Comparison of ENCODE assay signal across 21 mouse cellular contexts in the genomic region with DNA sequence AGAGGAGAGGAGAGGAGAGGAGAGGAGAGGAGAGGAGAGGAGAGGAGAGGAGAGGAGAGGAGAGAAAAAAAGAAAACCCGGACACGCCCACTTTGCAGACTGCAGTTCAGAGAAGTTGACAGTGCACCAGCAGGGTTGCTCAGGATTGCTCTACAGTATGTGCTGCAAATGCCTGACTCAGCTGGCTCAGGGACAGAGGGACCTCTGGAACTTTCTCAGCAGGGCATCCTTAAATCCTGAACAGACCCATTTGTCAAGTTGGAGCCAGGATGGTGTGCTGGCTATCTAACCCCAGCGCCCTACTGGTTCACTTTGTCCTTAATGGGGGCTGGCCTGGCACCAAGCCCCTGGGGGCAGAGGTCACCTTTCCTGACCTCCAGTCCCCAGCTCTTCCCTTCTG. TPM values are rescaled to one million over a fixed set of nuclear protein-coding genes. Genes with fewer than 3 reads are reported as not detected.
DNase-seq lines count a peak whose midpoint lies in the region; ATAC-seq lines count a peak whose summit lies in the region.
"Had no signal": no experiment of that assay in that cellular context is flagged by ENCODE, and none has a peak within 500 bp of the region (broad histone marks: within the 10 kb centered on the region; RNA-seq: fewer than 3 reads in every experiment).

No protein-coding gene starts in this region.

- DNase-seq in adrenal gland, postnatal 10 days = peak; percentile 35
- no peak for DNase-seq in adrenal gland, adult 8-10 months
- DNase-seq in testis, postnatal 10 days (ENCODE audit: low spot score) = peak; percentile 41
- DNase-seq in testis, postnatal 14 days (ENCODE audit: low spot score) = no peak
- DNase-seq in natural killer cell, adult 2 months (ENCODE audit: low spot score in 2 of 2) = no peak
- DNase-seq: cerebellum, adult 18-20 months; cerebellum, postnatal 14 days; forebrain, postnatal 0 days; gastrocnemius, postnatal 25 days; heart, adult 2 months; heart, postnatal 14 days; liver, embryonic 13.5 days; lung, adult 2 months; lung, postnatal 14 days; midbrain, embryonic 14.5 days; thymus, adult 2 months; thymus, postnatal 4 days had no signal

- peak; percentile 47; the same call in 1 of the 2 replicates for ATAC-seq in erythroid progenitor cell, adult 5-6 weeks (replicated peaks; ENCODE audit: low FRiP score, poor library complexity, severe bottlenecking)
- no peak for ATAC-seq in monocyte, adult 5-6 weeks (replicated peaks; ENCODE audit: insufficient number of reproducible peaks, low FRiP score, low TSS enrichment, poor library complexity, severe bottlenecking)
- ATAC-seq: forebrain, postnatal 0 days; hindbrain, postnatal 0 days; intestine, postnatal 0 days had no signal

RNA-seq across cellular contexts. Expression of gene Ddit4, which starts 17.6 kb away (rescaled TPM):
- 100 to 1,000 TPM in 1 of 2 experiments, 10 to 100 TPM in 1; 46.2 to 129 TPM for total RNA-seq in adrenal gland, postnatal 10 days (2021)
- 10 to 100 TPM; 27.9 to 91.5 (median 34.7) TPM for total RNA-seq in adrenal gland, adult 8-10 months (2022)
- 0.72 and 3.8 TPM in 2 replicates for total RNA-seq in erythroid progenitor cell, adult 5-6 weeks (2015; ENCODE audit: low replicate concordance)
- 1.9 TPM in 1 of 2 replicates, not detected in the other for total RNA-seq in erythroid progenitor cell, adult 5-6 weeks (2017; ENCODE audit: low replicate concordance)
- 29.5 to 34.2 TPM (median 34.2 TPM) in 3 replicates for total RNA-seq in monocyte, adult 5-6 weeks (2017)

RNA-seq across cellular contexts. Expression of gene Dnajb12, which starts 54.7 kb away (rescaled TPM):
- total RNA-seq in adrenal gland, postnatal 10 days (2021) = 10 to 100 TPM; 45.4 to 52.7 TPM
- 10 to 100 TPM; 59.3 to 67.0 (median 62.9) TPM for total RNA-seq in adrenal gland, adult 8-10 months (2022)
- 27.2 and 34.2 TPM in 2 replicates for total RNA-seq in erythroid progenitor cell, adult 5-6 weeks (2015; ENCODE audit: low replicate concordance)
- total RNA-seq in erythroid progenitor cell, adult 5-6 weeks (2017; ENCODE audit: low replicate concordance) = 30.4 and 32.7 TPM in 2 replicates
- total RNA-seq in monocyte, adult 5-6 weeks (2017) = 29.6 to 41.9 TPM (median 30.0 TPM) in 3 replicates

Comparison
In these comparisons a context has a peak if more than half of its experiments do, and no peak if none do; other contexts are left out.
1. DNase-seq: peak in adrenal gland, postnatal 10 days (single experiment) and testis, postnatal 10 days (single experiment); none in adrenal gland, adult 8-10 months (single experiment), testis, postnatal 14 days (single experiment) and natural killer cell, adult 2 months (0 of 2).